Mouse (Mus musculus): Measurements from ENCODE around the gene Plagl2.

GRCm38 (mm10) chr2:153286524-153286923 lies 45.3 kb upstream of the Plagl2 start:
- TF ChIP-seq CTCF (IDR thresholded peaks at IDR 0.05) (no peak), EP300 (IDR thresholded peaks at IDR 0.05) (no peak)
